Mouse (Mus musculus) bone marrow macrophage, adult 2 months (primary cell): ENCODE results near the gene Mt2. TPM values are rescaled to one million over a fixed set of nuclear protein-coding genes. Genes with fewer than 3 reads are reported as not detected.
A peak's percentile ranks its signal among the peaks of the same experiment; 100 is the strongest.

Experiments used
- H3K27ac ChIP-seq: 2 replicates; pipeline ENCODE4 v1.5.1; 2012; ENCODE audit warnings: low read depth, low read length; ENCODE audit not compliant: insufficient read depth
- H3K4me1 ChIP-seq: 2 replicates; pipeline ENCODE4 v1.6.1; 2012; ENCODE audit warnings: low read length; ENCODE audit not compliant: control insufficient read depth, insufficient read depth
- H3K4me3 ChIP-seq: 2 replicates; pipeline ENCODE4 v1.5.1; 2012; ENCODE audit warnings: mild to moderate bottlenecking, low read length, moderate library complexity; ENCODE audit not compliant: insufficient read depth
- CTCF ChIP-seq: IDR thresholded peaks from 2 replicates; pipeline ENCODE4 v1.5.1; 2012; ENCODE audit warnings: low read depth, mild to moderate bottlenecking, low read length, moderate library complexity
- POLR2A ChIP-seq: IDR thresholded peaks from 2 replicates; pipeline ENCODE4 v1.6.1; 2012; ENCODE audit warnings: mild to moderate bottlenecking, low read depth, low read length, borderline replicate concordance
- polyA plus RNA-seq: library from polyadenylated mRNA; stranded (reverse); fragments of >200 nt; gene quantifications from 2 replicates; pipeline ENCODE4 v1.2.4, GENCODE M21; 2012; ENCODE audit not compliant: missing spikeins, insufficient read depth, insufficient read length

The Mt2 gene
- polyA plus RNA-seq, 1 experiment: 11.8 TPM

- TF ChIP-seq POLR2A: no peak
- TF ChIP-seq CTCF: no peak
- Histone ChIP-seq H3K27ac (peak overlapping the region; percentile 77), H3K4me1 (peaks cover 24% of the 10 kb centered on the region), H3K4me3 (peak overlapping the region; percentile 63)
Observed at GRCm38 (mm10) chr8:94183117-94183516, 10.7 kb downstream of the Mt2 start.

DNA sequence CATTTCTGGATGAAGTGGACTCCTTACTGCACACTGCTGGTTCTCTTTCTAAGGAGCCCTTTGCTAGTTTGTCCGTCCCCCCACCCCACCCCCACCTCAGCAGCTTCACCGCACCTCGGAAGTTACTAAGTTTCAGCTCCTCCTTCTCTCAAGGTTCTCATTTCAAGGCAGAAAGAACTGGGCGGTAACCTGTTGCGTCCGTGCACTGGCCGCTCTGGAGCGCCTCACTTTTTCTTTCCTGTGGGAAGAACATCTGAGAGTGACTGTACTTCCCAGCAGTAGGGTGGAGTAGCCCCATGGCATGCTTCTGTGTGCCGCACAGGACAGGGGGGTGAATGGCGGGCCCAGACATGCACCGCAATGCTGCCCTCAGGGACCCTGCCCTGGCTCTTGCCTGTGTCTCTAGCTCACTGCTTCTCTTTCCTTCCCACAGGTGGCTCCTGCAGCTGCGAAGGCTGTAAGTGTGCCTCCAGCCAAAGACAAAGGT lies 11.9 kb downstream of the Mt2 start:
- Histone ChIP-seq H3K4me1 (peaks cover 20% of the 10 kb centered on the region), H3K4me3 (no peak overlapping the region), H3K27ac (no peak overlapping the region)
- no peak for TF ChIP-seq POLR2A

DNA sequence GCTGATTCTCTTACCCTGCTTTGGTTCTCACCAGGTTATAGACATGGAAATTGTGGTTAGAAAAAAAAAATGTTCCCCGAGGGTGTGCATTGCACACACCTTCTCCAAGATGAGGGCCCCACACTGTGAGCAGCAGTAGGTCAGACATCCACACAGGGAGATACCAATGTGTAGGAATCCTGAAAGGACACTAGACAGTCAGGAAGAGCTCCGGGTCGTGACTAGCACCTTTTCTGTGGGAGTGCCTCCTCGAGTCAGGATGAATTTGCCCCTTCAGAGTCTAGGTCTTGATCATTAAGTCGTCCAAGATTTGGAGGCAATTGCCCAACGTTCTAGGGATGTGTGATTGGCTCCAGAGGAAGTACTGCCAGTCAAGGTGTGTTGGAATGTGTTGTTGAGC lies 13.3 kb downstream of the Mt2 start:
- Histone ChIP-seq H3K27ac (no peak overlapping the region), H3K4me3 (no peak overlapping the region)
- TF ChIP-seq CTCF: no peak
- TF ChIP-seq POLR2A: no peak

GRCm38 (mm10) chr8:94186542-94186941 lies 14.1 kb downstream of the Mt2 start:
- TF ChIP-seq CTCF (no peak), POLR2A (no peak)
- H3K4me1 ChIP-seq: peaks cover 25% of the 10 kb centered on the region
- H3K27ac ChIP-seq: no peak overlapping the region
- H3K4me3 ChIP-seq: no peak overlapping the region

More for the DNA sequence above, 13.3 kb downstream of the Mt2 start:
- H3K4me1 ChIP-seq: peaks cover 25% of the 10 kb centered on the region

DNA sequence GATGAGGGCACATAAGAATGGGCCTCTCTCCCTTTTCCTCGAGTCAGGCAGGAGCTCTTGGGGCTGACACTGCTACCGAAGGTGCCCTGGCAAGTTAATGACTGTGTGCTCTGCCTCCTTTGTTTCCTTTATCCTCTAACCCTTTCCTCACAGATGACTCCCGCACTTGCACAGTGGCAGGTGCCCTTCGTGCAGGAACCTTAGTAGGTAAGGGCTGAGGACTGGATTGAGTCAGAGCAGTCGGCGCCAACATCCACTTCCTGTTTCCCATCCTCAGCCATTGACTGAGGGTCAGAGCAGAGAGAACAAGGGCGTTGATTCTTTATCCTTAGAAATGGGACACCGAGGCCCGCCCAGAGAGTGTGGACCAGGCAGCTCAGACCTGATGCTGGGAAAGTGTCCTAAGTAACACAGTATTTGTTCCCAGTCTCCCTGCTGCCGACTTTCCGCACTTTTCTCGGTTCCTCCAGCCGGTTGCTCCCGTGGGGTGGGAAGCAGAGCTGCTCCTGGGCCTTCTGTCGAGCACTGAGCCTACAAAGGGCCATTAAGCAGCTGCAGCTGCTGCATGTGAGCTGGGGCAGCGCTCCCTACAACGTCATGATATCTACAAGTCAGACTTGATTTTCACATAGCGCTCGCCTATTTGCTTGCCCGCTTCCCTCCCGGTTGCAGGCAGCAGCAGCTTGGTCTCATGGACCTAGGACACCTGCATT lies 15.0 kb downstream of the Mt2 start:
- no peak overlapping the region for H3K4me3 ChIP-seq
- TF ChIP-seq POLR2A (no peak), CTCF (no peak)
- peaks cover 23% of the 10 kb centered on the region for H3K4me1 ChIP-seq
- H3K27ac ChIP-seq: no peak overlapping the region

- Histone ChIP-seq H3K4me3 (no peak overlapping the region), H3K4me1 (peaks cover 17% of the 10 kb centered on the region)
- TF ChIP-seq POLR2A: no peak
Observed at GRCm38 (mm10) chr8:94189275-94190031, 17.0 kb downstream of the Mt2 start.

DNA sequence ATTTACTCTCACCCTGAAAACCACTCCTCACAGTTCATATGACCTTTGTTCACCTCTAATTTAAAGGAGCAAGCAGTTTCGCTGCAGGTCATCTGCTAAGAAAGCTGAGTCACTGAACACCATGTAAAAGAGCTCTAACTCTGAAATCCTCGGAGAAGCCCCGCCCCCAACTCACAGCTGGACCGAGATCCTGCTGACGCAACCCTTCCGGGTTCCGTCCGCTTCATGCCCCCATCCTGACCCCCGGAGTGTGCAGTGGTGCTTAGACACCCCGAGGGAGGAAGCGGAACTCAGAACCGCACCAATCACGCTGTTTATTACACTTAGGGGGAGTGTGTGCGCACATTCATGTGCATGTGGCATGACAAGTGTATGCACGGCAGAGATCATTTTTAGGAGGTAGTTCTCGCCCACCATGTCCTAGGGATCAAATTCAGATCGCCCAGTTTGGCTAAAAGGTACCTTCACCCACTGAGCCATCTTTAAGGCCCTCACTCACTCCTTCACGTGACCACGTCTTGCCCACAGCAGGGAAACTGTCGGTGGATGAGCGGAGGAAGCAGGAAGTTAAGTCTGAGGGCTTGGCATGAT lies 18.7 kb downstream of the Mt2 start:
- H3K4me1 ChIP-seq: peaks cover 23% of the 10 kb centered on the region
- H3K4me3 ChIP-seq: peak overlapping the region; percentile 58
- H3K27ac ChIP-seq: peak overlapping the region; percentile 93
- TF ChIP-seq CTCF: no peak
- TF ChIP-seq POLR2A: no peak

More at GRCm38 (mm10) chr8:94189275-94190031, 17.0 kb downstream of the Mt2 start:
- no peak overlapping the region for H3K27ac ChIP-seq

DNA sequence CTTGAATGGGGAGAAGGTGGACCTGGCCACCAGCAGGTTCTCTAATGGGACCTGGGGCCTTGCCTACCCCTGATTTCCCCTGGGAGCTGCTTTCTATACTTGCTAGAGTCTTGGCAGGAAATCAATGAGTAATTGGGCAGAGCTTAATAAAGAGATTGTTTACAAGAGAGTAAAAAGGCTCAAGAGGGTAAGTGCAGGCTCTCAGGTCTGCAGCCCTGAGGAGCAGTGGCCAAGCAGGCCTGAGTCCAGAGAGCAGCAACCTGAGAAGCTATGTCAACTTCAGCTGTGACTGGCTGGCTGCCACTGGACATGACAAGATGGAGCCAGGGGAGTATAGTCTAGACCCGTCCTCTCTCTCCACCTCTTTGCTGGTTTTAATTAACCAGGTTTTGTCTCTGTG lies 20.5 kb downstream of the Mt2 start:
- H3K4me3 ChIP-seq: no peak overlapping the region
- H3K27ac ChIP-seq: no peak overlapping the region
- TF ChIP-seq CTCF (no peak), POLR2A (no peak)
- peaks cover 18% of the 10 kb centered on the region for H3K4me1 ChIP-seq

DNA sequence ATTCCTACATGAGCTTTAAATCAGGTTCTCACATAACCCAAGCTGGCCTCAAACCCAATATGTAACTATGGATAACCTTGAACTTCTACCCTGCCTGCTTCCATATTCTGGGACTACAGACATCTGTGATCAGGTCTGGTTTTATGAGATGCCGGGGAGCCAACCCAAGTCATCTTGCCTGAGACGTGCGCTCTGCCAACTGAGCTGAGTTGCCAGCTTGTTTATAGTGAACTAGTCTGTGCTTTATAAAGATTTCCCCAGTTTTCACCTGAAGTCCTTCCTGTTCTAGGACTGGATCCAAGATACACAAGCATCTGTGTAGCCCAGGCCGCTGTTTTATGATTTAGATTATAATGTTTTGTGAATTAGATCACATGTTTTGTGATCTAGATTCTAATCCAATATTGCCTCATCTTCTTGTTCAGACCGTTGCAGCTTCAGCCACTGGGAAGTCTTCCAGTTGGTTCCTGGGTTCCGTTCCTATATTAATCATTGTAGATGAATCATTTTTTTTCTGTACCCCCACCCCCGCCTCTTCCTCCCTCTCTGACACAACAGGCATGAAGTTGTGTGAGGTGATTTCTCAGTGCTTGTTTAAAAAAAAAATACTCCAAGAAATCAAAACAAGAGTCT lies 22.2 kb downstream of the Mt2 start:
- TF ChIP-seq CTCF: no peak
- Histone ChIP-seq H3K4me1 (peaks cover 18% of the 10 kb centered on the region), H3K4me3 (no peak overlapping the region), H3K27ac (peak overlapping the region; percentile 4; the same call in 1 of the 2 replicates)
